In genomic region chr19:45312713-45313365, GRCm38 (mm10) we compare ENCODE assay signal across 12 mouse cellular contexts. TPM values are rescaled to one million over a fixed set of nuclear protein-coding genes. Genes with fewer than 3 reads are reported as not detected.
A peak's percentile ranks its signal among the peaks of the same experiment; 100 is the strongest.
DNase-seq lines count a peak whose midpoint lies in the region; ATAC-seq and TF ChIP-seq lines count a peak whose summit lies in the region.
"Had no signal": no experiment of that assay in that cellular context is flagged by ENCODE, and none has a peak within 500 bp of the region (broad histone marks: within the 10 kb centered on the region; RNA-seq: fewer than 3 reads in every experiment).

No protein-coding gene starts in this region.

- no peaks in the 10 kb centered on the region for H3K9me3 ChIP-seq in heart, embryonic 14.5 days (ENCODE audit: control insufficient read depth, low read length)
- no peaks in the 10 kb centered on the region for H3K9me3 ChIP-seq in embryonic facial prominence, embryonic 14.5 days (ENCODE audit: control insufficient read depth, low read length)
- no peaks in the 10 kb centered on the region for H3K9me3 ChIP-seq in hindbrain, postnatal 0 days (ENCODE audit: low read length)
- no peaks in the 10 kb centered on the region for H3K9me3 ChIP-seq in neural tube, embryonic 13.5 days
- H3K9me3 ChIP-seq: heart, embryonic 13.5 days had no signal

- H3K36me3 ChIP-seq in heart, embryonic 14.5 days (ENCODE audit: control insufficient read depth, insufficient read depth, low read length): no peaks in the 10 kb centered on the region
- no peaks in the 10 kb centered on the region for H3K36me3 ChIP-seq in embryonic facial prominence, embryonic 14.5 days (ENCODE audit: control insufficient read depth, insufficient read depth, low read length)
- no peaks in the 10 kb centered on the region for H3K36me3 ChIP-seq in hindbrain, postnatal 0 days (ENCODE audit: insufficient read depth, low read length)
- H3K36me3 ChIP-seq in neural tube, embryonic 13.5 days: no peaks in the 10 kb centered on the region
- H3K36me3 ChIP-seq: heart, embryonic 13.5 days had no signal

- DNase-seq in heart, adult 8-10 months (ENCODE audit: low spot score): no peak
- DNase-seq in embryonic facial prominence, embryonic 14.5 days (ENCODE audit: low spot score): peak; percentile 62
- DNase-seq in hindbrain, postnatal 0 days (ENCODE audit: low spot score): no peak
- DNase-seq in frontal cortex, postnatal 10 days (ENCODE audit: low spot score in 2 of 2): no peak
- no peak for DNase-seq in layer of hippocampus, adult 11-12 months (ENCODE audit: low spot score)
- no peak for DNase-seq in thymus, adult 18-20 months
- DNase-seq: layer of hippocampus, adult 9-11 months; lung, embryonic 14.5 days had no signal

- no peak overlapping the region for H3K4me2 ChIP-seq in heart, embryonic 14.5 days (ENCODE audit: low read length)
- no peak overlapping the region for H3K4me2 ChIP-seq in embryonic facial prominence, embryonic 14.5 days (ENCODE audit: low read depth, low read length)
- no peak overlapping the region for H3K4me2 ChIP-seq in hindbrain, postnatal 0 days (ENCODE audit: low read depth, low read length)
- H3K4me2 ChIP-seq in neural tube, embryonic 13.5 days: no peak overlapping the region
- H3K4me2 ChIP-seq: heart, embryonic 13.5 days; lung, embryonic 14.5 days had no signal

- ATAC-seq in heart, embryonic 14.5 days (ENCODE audit: insufficient number of reproducible peaks, insufficient read depth, low FRiP score, low read depth): no peak
- ATAC-seq in embryonic facial prominence, embryonic 14.5 days (ENCODE audit: low read depth): peak; percentile 56; the same call in 1 of the 2 replicates
- ATAC-seq in hindbrain, postnatal 0 days: no peak
- ATAC-seq in neural tube, embryonic 13.5 days (ENCODE audit: low read depth): peak; percentile 3; the same call in 1 of the 2 replicates

- H3K4me1 ChIP-seq in heart, embryonic 14.5 days (ENCODE audit: control insufficient read depth in 2 of 2, insufficient read depth in 2 of 2, low read length in 2 of 2): peaks cover 7 to 10% of the 10 kb centered on the region in 2 experiments; a peak in 3 of 4 replicates
- peaks cover 17% of the 10 kb centered on the region for H3K4me1 ChIP-seq in embryonic facial prominence, embryonic 14.5 days (ENCODE audit: control insufficient read depth, insufficient read depth, low read length)
- no peaks in the 10 kb centered on the region for H3K4me1 ChIP-seq in hindbrain, postnatal 0 days (ENCODE audit: insufficient read depth, low read length)
- peaks cover 52% of the 10 kb centered on the region for H3K4me1 ChIP-seq in neural tube, embryonic 13.5 days (replicated peaks)

- H3K27ac ChIP-seq in heart, embryonic 14.5 days (replicated peaks in 1 of 2; ENCODE audit: control insufficient read depth in 1 of 2, insufficient read depth in 1 of 2, low read depth in 2 of 2, low read length in 2 of 2): no peak overlapping the region
- H3K27ac ChIP-seq in embryonic facial prominence, embryonic 14.5 days (replicated peaks; ENCODE audit: low read depth, low read length): no peak overlapping the region
- peak overlapping the region; percentile 36; the same call in 1 of the 2 replicates for H3K27ac ChIP-seq in hindbrain, postnatal 0 days
- peak overlapping the region; percentile 92 for H3K27ac ChIP-seq in neural tube, embryonic 13.5 days (replicated peaks)
- H3K27ac ChIP-seq: heart, embryonic 13.5 days had no signal

- no peaks in the 10 kb centered on the region for H3K27me3 ChIP-seq in heart, embryonic 14.5 days (ENCODE audit: control insufficient read depth, insufficient read depth, low read length)
- H3K27me3 ChIP-seq in embryonic facial prominence, embryonic 14.5 days (replicated peaks; ENCODE audit: control insufficient read depth, insufficient read depth, low read length): no peaks in the 10 kb centered on the region
- no peaks in the 10 kb centered on the region for H3K27me3 ChIP-seq in hindbrain, postnatal 0 days (ENCODE audit: insufficient read depth, low read length)
- H3K27me3 ChIP-seq in neural tube, embryonic 13.5 days: peaks cover 10% of the 10 kb centered on the region; the same call in 1 of the 2 replicates

- no peak for TF ChIP-seq CTCF in hindbrain, postnatal 0 days (IDR thresholded peaks at IDR 0.05; ENCODE audit: low read depth)

- 29% methylated on average over 6 of the region's 6 CpGs for WGBS in heart, embryonic 14.5 days
- WGBS in embryonic facial prominence, embryonic 14.5 days: 22% methylated on average over 4 of the region's 6 CpGs
- WGBS in hindbrain, postnatal 0 days: 21% methylated on average over 6 of the region's 6 CpGs
- 13% methylated on average over 6 of the region's 6 CpGs for WGBS in neural tube, embryonic 13.5 days

- no peak overlapping the region for H3K4me3 ChIP-seq in heart, embryonic 14.5 days (ENCODE audit: control insufficient read depth in 1 of 2, insufficient read depth in 1 of 2, low read depth in 1 of 2, low read length in 2 of 2)
- no peak overlapping the region for H3K4me3 ChIP-seq in embryonic facial prominence, embryonic 14.5 days (ENCODE audit: low read depth, low read length)
- H3K4me3 ChIP-seq in hindbrain, postnatal 0 days (ENCODE audit: low read length): no peak overlapping the region
- no peak overlapping the region for H3K4me3 ChIP-seq in neural tube, embryonic 13.5 days
- H3K4me3 ChIP-seq: erythroblast, embryonic 14.5 days; heart, embryonic 13.5 days had no signal

- peak overlapping the region; percentile 30; the same call in 1 of the 2 replicates for H3K9ac ChIP-seq in heart, embryonic 14.5 days (ENCODE audit: low read length)
- H3K9ac ChIP-seq in embryonic facial prominence, embryonic 14.5 days (ENCODE audit: low read depth, low read length): no peak overlapping the region
- H3K9ac ChIP-seq in hindbrain, postnatal 0 days (replicated peaks; ENCODE audit: low read length): no peak overlapping the region
- H3K9ac ChIP-seq in neural tube, embryonic 13.5 days: peak overlapping the region; percentile 22
- H3K9ac ChIP-seq: heart, embryonic 13.5 days; lung, embryonic 14.5 days had no signal

RNA-seq across cellular contexts. Expression of gene Btrc, which starts 50.7 kb away (rescaled TPM):
- 36.4 and 37.4 TPM in 2 replicates for polyA plus RNA-seq in heart, embryonic 14.5 days (2014; fragmentation: Nextera tagmentation; extraction: Ambion mirVana)
- total RNA-seq in heart, adult 8-10 months (2022): 10 to 100 TPM; 21.8 to 23.3 (median 22.2) TPM
- polyA plus RNA-seq in embryonic facial prominence, embryonic 14.5 days (2014; fragmentation: Nextera tagmentation; extraction: Ambion mirVana): 44.6 and 45.0 TPM in 2 replicates
- total RNA-seq in hindbrain, postnatal 0 days (2014; rRNA removed): 55.3 and 59.9 TPM in 2 replicates
- 47.9 and 49.5 TPM in 2 replicates for polyA plus RNA-seq in hindbrain, postnatal 0 days (2015; fragmentation: Nextera tagmentation; extraction: Ambion mirVana)
- 67.7 and 72.7 TPM in 2 replicates for polyA plus RNA-seq in neural tube, embryonic 13.5 days (2015; fragmentation: Nextera tagmentation; extraction: Ambion mirVana)

Comparison
In these comparisons a context has a peak if more than half of its experiments do, and no peak if none do; other contexts are left out.
1. ATAC-seq: peak in embryonic facial prominence, embryonic 14.5 days (single experiment) and neural tube, embryonic 13.5 days (single experiment); none in heart, embryonic 14.5 days (single experiment) and hindbrain, postnatal 0 days (single experiment).
2. H3K27ac ChIP-seq: peak in hindbrain, postnatal 0 days (single experiment) and neural tube, embryonic 13.5 days (single experiment); none in heart, embryonic 14.5 days (0 of 2) and embryonic facial prominence, embryonic 14.5 days (single experiment).
3. H3K9ac ChIP-seq: peak in heart, embryonic 14.5 days (single experiment) and neural tube, embryonic 13.5 days (single experiment); none in embryonic facial prominence, embryonic 14.5 days (single experiment) and hindbrain, postnatal 0 days (single experiment).